Mouse (Mus musculus): ENCODE data around the gene Trmt5.

The Trmt5 gene

GRCm38 (mm10) chr12:73286287-73287092 lies at the start of gene Trmt5, which contains the start of gene Slc38a6:
Gene Trmt5, minus strand, starts transcription at chr12:73286710.
Gene Slc38a6, plus strand, starts transcription at chr12:73286779.
- peak; percentile 72 to 83 for DNase-seq (ENCODE audit: low spot score in 2 of 2)

DNA sequence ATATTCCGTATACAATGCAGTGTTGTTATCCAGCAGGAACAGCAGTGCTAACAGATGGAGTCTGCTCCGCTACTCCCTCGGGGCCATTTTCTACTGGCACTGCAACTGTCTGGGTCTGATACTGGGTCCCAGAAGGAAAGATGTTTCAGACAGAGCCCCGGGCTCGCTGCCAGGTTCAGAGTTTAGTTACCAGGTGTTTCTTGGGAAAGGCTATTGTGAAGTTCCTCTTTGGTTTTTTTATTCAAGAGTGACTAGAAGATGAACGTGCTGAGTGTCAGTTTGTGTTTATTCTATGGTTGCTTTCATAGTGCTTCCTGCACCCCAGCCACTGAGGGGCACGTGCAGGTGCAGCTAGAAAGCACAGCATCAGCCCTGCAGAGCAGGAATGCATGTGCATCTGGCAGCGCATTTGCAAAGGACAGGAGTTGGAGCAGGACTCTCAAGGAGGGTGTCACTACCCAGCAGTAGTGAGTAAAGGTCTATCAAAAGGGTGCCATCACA lies 47.6 kb upstream of the Trmt5 start:
- no peak for DNase-seq (ENCODE audit: low spot score in 2 of 2)

DNA sequence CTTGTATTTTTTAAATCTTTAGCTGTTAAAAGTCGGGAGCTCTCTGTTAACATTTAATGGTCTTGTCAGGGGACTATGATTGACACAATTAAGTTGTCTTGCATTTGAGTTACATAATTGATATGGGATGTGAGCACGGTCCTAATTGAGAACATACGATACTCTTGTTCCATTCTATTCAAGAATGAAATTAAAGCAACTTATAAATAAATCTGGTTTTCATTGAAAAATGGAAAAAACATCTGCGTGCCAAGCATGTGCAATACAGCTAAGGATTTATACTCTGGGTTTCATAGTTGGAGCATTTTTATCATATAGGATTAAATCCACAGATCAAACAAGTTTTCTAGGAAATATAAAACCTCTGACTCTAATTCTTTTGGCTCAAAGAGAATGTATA lies 46.2 kb upstream of the Trmt5 start:
- no peak for DNase-seq (ENCODE audit: low spot score in 2 of 2)

- no peak for DNase-seq (ENCODE audit: low spot score in 2 of 2)
These were observed 43.7 kb upstream of the Trmt5 start for GRCm38 (mm10) chr12:73330236-73330635.

GRCm38 (mm10) chr12:73328448-73329167 lies 42.1 kb upstream of the Trmt5 start:
- no peak for DNase-seq (ENCODE audit: low spot score in 2 of 2)

DNA sequence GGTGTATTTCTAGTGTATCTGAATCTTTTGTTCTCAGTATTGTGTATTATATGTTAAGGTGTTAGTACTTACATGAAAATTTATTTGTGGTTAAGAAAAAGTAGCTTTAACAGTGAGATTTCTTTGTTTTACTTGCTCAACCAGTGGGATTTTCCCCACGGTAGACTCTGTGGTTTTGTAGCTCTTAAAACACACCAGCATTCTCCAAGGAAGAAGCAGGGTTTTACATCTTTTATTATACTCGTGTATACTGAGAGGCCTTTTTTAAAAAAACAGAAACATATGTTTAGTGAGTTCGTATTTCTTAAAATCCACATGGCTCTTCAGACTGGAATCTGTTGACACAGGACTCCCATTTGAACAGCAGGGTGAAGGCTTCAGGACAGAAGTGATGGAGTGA lies 40.9 kb upstream of the Trmt5 start:
- no peak for DNase-seq (ENCODE audit: low spot score in 2 of 2)

DNA sequence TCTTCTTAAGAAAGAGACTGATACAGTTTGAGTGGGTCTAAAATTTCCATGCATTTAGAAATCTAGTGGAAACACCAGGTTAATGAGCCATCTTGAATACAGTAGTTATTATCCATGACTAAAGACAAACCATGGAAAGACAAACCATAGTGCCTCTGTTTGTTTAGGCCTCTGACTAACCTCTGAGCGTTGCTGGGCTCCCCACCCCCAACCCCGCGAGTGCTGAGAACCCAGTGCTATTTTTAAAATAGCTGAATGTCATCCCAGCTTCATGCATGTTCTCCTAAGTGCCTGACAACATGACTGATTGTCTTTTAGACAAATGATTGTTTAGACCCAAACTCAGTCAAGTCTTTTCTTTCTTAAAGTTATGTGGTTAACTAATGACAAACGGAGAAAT lies 39.1 kb upstream of the Trmt5 start:
- DNase-seq (ENCODE audit: low spot score in 2 of 2) = no peak

- DNase-seq (ENCODE audit: low spot score in 2 of 2) = no peak
These were observed 38.7 kb upstream of the Trmt5 start for GRCm38 (mm10) chr12:73325181-73325580.

- no peak for DNase-seq (ENCODE audit: low spot score in 2 of 2)
These were observed 38.2 kb upstream of the Trmt5 start for GRCm38 (mm10) chr12:73324742-73325141.

DNA sequence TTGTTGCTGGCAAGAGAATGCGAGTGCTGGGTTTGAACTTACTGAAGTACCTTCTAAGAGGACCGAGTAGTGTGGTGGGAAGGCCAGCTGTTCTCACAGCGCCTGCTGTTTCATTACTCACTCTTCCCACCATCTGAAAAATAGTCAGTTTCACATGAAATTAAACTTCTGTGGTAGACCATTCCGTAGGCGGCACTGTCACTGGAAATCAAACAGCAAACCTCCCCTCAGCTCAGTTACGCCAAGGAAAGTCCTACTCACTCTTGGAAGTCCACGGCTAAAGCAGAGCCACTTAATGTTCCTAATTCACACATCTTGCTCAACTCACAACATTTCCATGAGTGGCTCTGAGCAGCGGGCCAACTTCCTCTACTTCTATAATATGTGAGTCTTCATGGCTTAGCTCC lies 37.7 kb upstream of the Trmt5 start:
- no peak for DNase-seq (ENCODE audit: low spot score in 2 of 2)

DNA sequence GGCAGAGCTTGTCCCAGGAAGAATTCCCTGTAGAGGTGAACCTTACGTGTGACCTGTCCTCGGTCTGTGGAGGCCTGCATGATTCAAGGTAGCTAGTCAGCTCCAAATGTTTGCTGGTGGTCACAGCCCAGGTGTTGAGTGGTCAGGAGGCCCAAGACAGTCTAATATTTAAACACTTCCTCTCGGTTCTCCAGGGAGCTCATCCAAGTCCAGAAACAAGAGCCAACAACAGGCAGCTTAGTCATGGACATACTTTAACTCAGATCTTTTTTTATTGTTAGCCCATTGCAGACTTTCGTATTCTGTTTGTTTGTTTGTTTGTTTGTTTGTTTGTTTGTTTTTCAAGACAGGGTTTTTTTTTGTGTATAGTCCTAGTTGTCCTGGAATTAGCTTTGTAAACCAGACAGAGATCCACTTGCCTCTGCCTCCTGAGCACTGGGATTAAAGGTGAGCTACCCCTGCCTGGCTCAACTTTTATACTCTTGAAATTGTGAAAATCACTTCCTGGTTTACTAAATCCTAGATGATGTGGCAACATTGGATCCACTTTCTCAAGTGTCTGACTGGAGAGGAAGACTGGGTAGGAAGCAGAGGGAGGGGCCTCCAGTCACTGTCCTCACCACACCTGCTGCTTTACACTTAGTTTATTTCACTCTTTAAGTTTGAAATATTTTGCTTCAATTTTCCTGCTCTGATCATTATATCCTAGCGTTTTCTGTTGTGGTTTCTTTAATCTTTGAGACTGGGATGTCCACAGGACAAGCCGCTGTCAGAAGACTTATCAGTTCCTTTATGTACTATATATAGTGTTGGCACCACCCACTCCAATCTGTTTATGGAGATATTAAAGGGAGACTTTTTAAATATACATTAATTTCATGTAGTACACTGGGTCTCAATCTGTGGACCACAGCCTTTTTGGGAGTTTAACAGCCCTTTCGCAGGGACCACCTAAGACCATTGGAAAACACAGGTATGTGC lies 31.5 kb upstream of the Trmt5 start:
- no peak for DNase-seq (ENCODE audit: low spot score in 2 of 2)

- DNase-seq (ENCODE audit: low spot score in 2 of 2) = no peak
These were observed 22.2 kb upstream of the Trmt5 start for GRCm38 (mm10) chr12:73308711-73309110.

GRCm38 (mm10) chr12:73307750-73308149 lies 21.2 kb upstream of the Trmt5 start:
- no peak for DNase-seq (ENCODE audit: low spot score in 2 of 2)

- no peak for DNase-seq (ENCODE audit: low spot score in 2 of 2)
These were observed 18.1 kb upstream of the Trmt5 start for GRCm38 (mm10) chr12:73304636-73305035.

- DNase-seq (ENCODE audit: low spot score in 2 of 2) = no peak
These were observed 14.0 kb upstream of the Trmt5 start for GRCm38 (mm10) chr12:73300531-73300930.

DNA sequence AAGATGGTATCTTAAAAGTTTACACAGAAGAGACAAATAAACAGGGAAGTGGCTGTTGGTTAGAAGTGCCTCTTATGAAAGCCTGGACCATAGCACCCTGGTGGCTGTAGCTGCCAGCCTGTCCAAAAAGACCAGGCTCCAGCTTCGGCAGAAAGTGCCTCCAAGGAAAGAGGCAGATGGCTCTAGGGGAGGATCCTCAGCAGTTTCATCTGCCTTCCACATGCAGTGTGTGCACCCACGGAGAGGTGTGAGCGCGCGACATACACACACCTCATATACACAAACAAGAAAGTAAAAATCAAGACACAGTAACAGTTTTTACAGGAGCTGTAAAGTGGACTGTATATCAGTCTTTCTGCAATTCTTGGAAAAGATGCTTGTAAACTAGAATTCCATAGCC lies 12.1 kb upstream of the Trmt5 start:
- DNase-seq (ENCODE audit: low spot score in 2 of 2) = no peak

DNA sequence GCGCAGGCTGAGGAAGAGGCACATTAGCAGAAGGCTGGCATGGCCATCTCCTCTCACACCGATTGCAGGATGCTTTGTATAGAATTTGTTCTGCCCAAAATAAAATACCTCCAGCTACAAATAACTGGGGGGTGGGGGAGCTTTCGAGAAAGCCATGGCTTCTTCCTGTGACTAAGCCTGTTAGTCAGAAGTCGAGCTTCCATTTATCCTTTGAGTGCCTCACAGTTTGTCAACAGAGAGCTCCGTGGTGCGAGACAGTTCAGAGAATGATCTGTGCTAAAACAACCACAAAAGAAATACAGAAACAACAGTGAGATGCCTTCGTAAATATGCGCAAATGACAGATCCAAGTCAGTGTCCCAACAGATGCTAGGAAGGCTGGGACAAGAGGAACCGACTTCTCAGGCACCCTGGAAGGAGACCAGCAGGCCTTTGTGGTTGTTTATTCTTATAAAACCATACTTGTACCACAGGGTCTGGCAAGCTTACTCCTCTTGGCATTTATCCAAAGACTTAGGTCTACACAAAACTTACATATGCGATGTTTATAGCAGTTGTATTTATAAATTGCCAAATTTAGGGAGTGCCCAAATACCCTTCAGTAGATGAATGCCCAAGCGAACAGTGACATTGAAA lies 9.1 kb upstream of the Trmt5 start:
- no peak for DNase-seq (ENCODE audit: low spot score in 2 of 2)

DNA sequence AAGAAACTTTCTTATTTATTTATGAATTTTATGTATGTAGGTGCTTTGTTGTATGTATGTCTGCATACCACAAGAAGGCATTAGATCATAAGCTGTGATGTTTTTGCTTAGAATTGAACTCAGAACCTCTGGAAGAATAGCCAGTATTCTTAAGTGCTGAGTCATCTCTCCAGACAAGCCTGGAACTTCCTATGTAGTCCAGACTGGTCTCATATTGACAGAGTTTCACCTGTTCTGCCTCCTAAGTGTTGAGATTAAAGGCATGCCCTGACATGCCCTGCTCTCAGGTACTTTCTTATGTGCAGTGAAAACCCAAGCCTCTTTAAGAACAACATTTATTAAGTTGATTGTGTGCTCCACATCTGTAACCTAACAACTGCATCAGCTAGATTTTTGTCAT lies 8.4 kb upstream of the Trmt5 start:
- DNase-seq (ENCODE audit: low spot score in 2 of 2) = no peak

DNA sequence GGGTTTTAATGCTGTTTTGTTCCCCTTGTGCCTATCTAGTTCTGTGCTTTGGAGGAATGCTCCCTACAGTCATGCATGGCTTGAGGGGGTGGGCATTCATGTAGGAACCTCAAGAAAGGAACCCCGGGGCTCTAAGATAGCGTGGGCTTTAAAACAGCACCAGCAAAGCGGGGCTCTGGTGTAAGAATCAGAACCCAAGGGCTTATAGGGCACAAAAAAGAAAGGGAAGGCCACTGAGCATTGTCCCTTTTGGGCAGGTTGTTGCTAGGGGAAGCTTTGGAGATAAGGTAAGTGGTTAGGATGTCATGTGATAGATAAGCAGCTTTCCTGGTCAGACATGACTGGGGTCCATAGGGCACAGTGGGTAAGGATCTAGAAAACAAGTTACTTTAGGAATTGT lies 2.1 kb upstream of the Trmt5 start:
- no peak for DNase-seq (ENCODE audit: low spot score in 2 of 2)

GRCm38 (mm10) chr12:73287609-73288008 lies 1.1 kb upstream of the Trmt5 start:
- no peak for DNase-seq (ENCODE audit: low spot score in 2 of 2)

DNA sequence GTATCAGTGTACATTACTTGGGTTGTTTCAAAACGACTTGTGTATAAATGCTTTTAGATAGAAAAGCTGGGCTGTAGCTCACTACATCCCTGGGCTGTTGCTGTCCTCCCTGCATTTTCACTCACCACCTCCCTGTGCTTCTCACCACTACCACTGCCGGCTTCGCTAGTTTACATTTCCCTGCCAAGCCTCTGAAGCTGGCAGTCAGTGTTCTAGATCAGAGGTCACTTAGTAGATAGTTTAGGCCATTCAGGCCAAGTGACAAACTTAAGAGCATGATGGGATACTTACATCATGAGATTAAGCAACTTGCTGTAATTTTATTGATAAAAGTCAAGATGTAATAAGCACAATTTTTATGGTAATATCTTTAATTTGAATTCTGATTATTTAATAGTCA lies 11.6 kb downstream of the Trmt5 start:
- DNase-seq (ENCODE audit: low spot score in 2 of 2) = no peak
